Mouse (Mus musculus) limb, embryonic 14.5 days (tissue): ENCODE data around the gene Gm12248. TPM values are rescaled to one million over a fixed set of nuclear protein-coding genes. Genes with fewer than 3 reads are reported as not detected.
"Not testable (repeated sequence)": the region's sequence is repeated elsewhere in the genome, so short reads cannot be mapped to it uniquely, and the experiment has no call there.

Experiments
- ATAC-seq: fragments of 200-750 bp; cut with Nextera tagmentation; 2 replicates; pipeline ENCODE4 v1.8.0; 2017; ENCODE audit warnings: low read depth, moderate number of reproducible peaks, moderate TSS enrichment; ENCODE audit not compliant: low FRiP score
- DNase-seq: peaks from one replicate; pipeline ENCODE4 v3.0.0-alpha.2; 2015; ENCODE audit warnings: low spot score
- H3K27ac ChIP-seq: fragments of 300-500 bp; sonication (generic); replicated peaks from 2 replicates; pipeline ENCODE4 v1.5.1; 2014; ENCODE audit warnings: low read depth, mild to moderate bottlenecking, low read length, moderate library complexity, mixed read lengths
- H3K27me3 ChIP-seq: fragments of 300-500 bp; sonication (generic); 2 replicates; pipeline ENCODE4 v1.6.1; 2014; ENCODE audit warnings: low read length, mixed read lengths; ENCODE audit not compliant: control insufficient read depth, insufficient read depth
- H3K36me3 ChIP-seq: fragments of 300-500 bp; sonication (generic); 2 replicates; pipeline ENCODE4 v1.6.1; 2014; ENCODE audit warnings: mild to moderate bottlenecking, low read length, moderate library complexity, mixed read lengths; ENCODE audit not compliant: control insufficient read depth, insufficient read depth
- H3K4me1 ChIP-seq: fragments of 300-500 bp; sonication (generic); 2 replicates; pipeline ENCODE4 v1.6.1; 2014; ENCODE audit warnings: antibody characterized with exemption, low read length, mixed read lengths; ENCODE audit not compliant: control insufficient read depth, insufficient read depth
- H3K4me2 ChIP-seq: fragments of 300-500 bp; sonication (generic); replicated peaks from 2 replicates; pipeline ENCODE4 v1.6.1; 2014; ENCODE audit warnings: low read depth, mild to moderate bottlenecking, low read length, moderate library complexity; ENCODE audit not compliant: severe bottlenecking
- H3K4me3 ChIP-seq: fragments of 300-500 bp; sonication (generic); replicated peaks from 2 replicates; pipeline ENCODE4 v1.5.1; 2014; ENCODE audit warnings: low read length
- H3K9ac ChIP-seq: fragments of 300-500 bp; sonication (generic); 2 replicates; pipeline ENCODE4 v1.6.1; 2014; ENCODE audit warnings: mild to moderate bottlenecking, low read depth, low read length, moderate library complexity; ENCODE audit not compliant: severe bottlenecking
- H3K9me3 ChIP-seq: fragments of 300-500 bp; sonication (generic); 2 replicates; pipeline ENCODE4 v1.6.1; 2016; ENCODE audit warnings: low read length; ENCODE audit not compliant: control insufficient read depth
- POLR2A ChIP-seq: fragments of 200-500 bp; IDR thresholded peaks from 2 replicates; pipeline ENCODE4 v1.8.0; 2012; ENCODE audit warnings: inconsistent platforms, mild to moderate bottlenecking, moderate library complexity, borderline replicate concordance; ENCODE audit not compliant: insufficient read depth, insufficient read length; ENCODE audit errors: extremely low read depth
- WGBS: fragments of 180-500 bp; shearing (Covaris S2); extraction: QIAGEN DNeasy Blood & Tissue Kit; methylation state at CpG from one replicate; pipeline ENCODE4 v1.1.7; 2014; 5-methylcytosine and 5-hydroxymethylcytosine counted together
- polyA plus RNA-seq, 2 experiments: library from polyadenylated mRNA; depleted of rRNA in 1 of 2; stranded (reverse) in 1 of 2; unstranded in 1 of 2; fragments of >200 nt; fragmentation: Nextera tagmentation in 1 of 2; extraction: Ambion mirVana in 1 of 2; gene quantifications; 2 replicates each; pipeline versions ENCODE4 v1.2.1 to v1.2.3; 2012 to 2014

Gene Gm12248
- polyA plus RNA-seq, 2 experiments = not detected

- no peaks in the 10 kb centered on the region for H3K36me3 ChIP-seq
- DNase-seq (no peak), ATAC-seq (no peak)
- no peaks in the 10 kb centered on the region for H3K27me3 ChIP-seq
- 83% methylated on average over 6 of the region's 6 CpGs for WGBS
- no peaks in the 10 kb centered on the region for H3K4me1 ChIP-seq
- H3K4me2 ChIP-seq = no peak overlapping the region
- TF ChIP-seq POLR2A = no peak
- no peak overlapping the region for H3K27ac ChIP-seq
- no peaks in the 10 kb centered on the region for H3K9me3 ChIP-seq
- H3K4me3 ChIP-seq = no peak overlapping the region
- H3K9ac ChIP-seq = no peak overlapping the region
Measured at GRCm38 (mm10) chr11:58081716-58082115, 11.2 kb downstream of the Gm12248 start.

- TF ChIP-seq POLR2A = no peak
- ATAC-seq = no peak
- H3K4me3 ChIP-seq = no peak overlapping the region
- H3K9me3 ChIP-seq = no peaks in the 10 kb centered on the region
- no peaks in the 10 kb centered on the region for H3K27me3 ChIP-seq
- DNase-seq = no peak
- no peaks in the 10 kb centered on the region for H3K4me1 ChIP-seq
- no peaks in the 10 kb centered on the region for H3K36me3 ChIP-seq
- no peak overlapping the region for H3K9ac ChIP-seq
- WGBS = 80% methylated on average over 4 of the region's 4 CpGs
- H3K27ac ChIP-seq = no peak overlapping the region
- no peak overlapping the region for H3K4me2 ChIP-seq
Measured at GRCm38 (mm10) chr11:58077270-58077669, 15.7 kb downstream of the Gm12248 start.

- no peak for TF ChIP-seq POLR2A
- H3K4me3 ChIP-seq = no peak overlapping the region
- 87% methylated on average over 3 of the region's 3 CpGs for WGBS
Measured at GRCm38 (mm10) chr11:58072978-58073377, 20.0 kb downstream of the Gm12248 start.

GRCm38 (mm10) chr11:58065025-58065424 is 27.9 kb downstream of the Gm12248 start:
- no peak for TF ChIP-seq POLR2A
- no peak overlapping the region for H3K4me2 ChIP-seq
- ATAC-seq (no peak), DNase-seq (no peak)
- 89% methylated on average over 4 of the region's 4 CpGs for WGBS
- H3K9ac ChIP-seq = no peak overlapping the region
- H3K27me3 ChIP-seq = no peaks in the 10 kb centered on the region
- no peaks in the 10 kb centered on the region for H3K4me1 ChIP-seq
- no peak overlapping the region for H3K4me3 ChIP-seq
- H3K9me3 ChIP-seq = no peaks in the 10 kb centered on the region
- no peak overlapping the region for H3K27ac ChIP-seq
- H3K36me3 ChIP-seq = peaks cover 14% of the 10 kb centered on the region

More at GRCm38 (mm10) chr11:58072978-58073377, 20.0 kb downstream of the Gm12248 start:
- Histone ChIP-seq H3K9me3 (no peaks in the 10 kb centered on the region), H3K27ac (no peak overlapping the region), H3K4me1 (no peaks in the 10 kb centered on the region), H3K9ac (no peak overlapping the region), H3K4me2 (no peak overlapping the region), H3K36me3 (no peaks in the 10 kb centered on the region), H3K27me3 (no peaks in the 10 kb centered on the region)
- no peak for DNase-seq
- no peak for ATAC-seq

- WGBS = 89% methylated on average over 4 of the region's 4 CpGs
- no peak for TF ChIP-seq POLR2A
- Histone ChIP-seq H3K4me3 (no peak overlapping the region), H3K4me2 (no peak overlapping the region), H3K9ac (no peak overlapping the region), H3K27ac (no peak overlapping the region), H3K36me3 (peaks cover 34% of the 10 kb centered on the region), H3K27me3 (no peaks in the 10 kb centered on the region), H3K9me3 (no peaks in the 10 kb centered on the region), H3K4me1 (no peaks in the 10 kb centered on the region)
- DNase-seq (no peak), ATAC-seq (no peak)
Measured at GRCm38 (mm10) chr11:58062586-58062985, 30.3 kb downstream of the Gm12248 start.

GRCm38 (mm10) chr11:58061218-58061617 is 31.7 kb downstream of the Gm12248 start:
- ATAC-seq, H3K4me2 ChIP-seq, H3K27ac ChIP-seq, H3K9ac ChIP-seq, H3K9me3 ChIP-seq, H3K4me3 ChIP-seq, H3K4me1 ChIP-seq, DNase-seq, H3K27me3 ChIP-seq: not testable (repeated sequence)
- WGBS = 77% methylated on average over 3 of the region's 4 CpGs
- peaks cover 48% of the 10 kb centered on the region for H3K36me3 ChIP-seq

GRCm38 (mm10) chr11:58059752-58060151 is 33.2 kb downstream of the Gm12248 start:
- not testable (repeated sequence) for H3K9me3 ChIP-seq, H3K4me2 ChIP-seq, H3K27me3 ChIP-seq, DNase-seq, H3K4me3 ChIP-seq, H3K4me1 ChIP-seq, H3K27ac ChIP-seq, H3K9ac ChIP-seq, ATAC-seq
- peaks cover 63% of the 10 kb centered on the region for H3K36me3 ChIP-seq
- 87% methylated on average over 7 of the region's 7 CpGs for WGBS
